Mouse (Mus musculus) bone marrow macrophage, adult 2 months (primary cell): ENCODE measurements around the gene Ank. TPM values are rescaled to one million over a fixed set of nuclear protein-coding genes. Genes with fewer than 3 reads are reported as not detected.

Experiments used
- H3K27ac ChIP-seq: 2 replicates; pipeline ENCODE4 v1.5.1; 2012; ENCODE audit warnings: low read depth, low read length; ENCODE audit not compliant: insufficient read depth
- H3K4me1 ChIP-seq: 2 replicates; pipeline ENCODE4 v1.6.1; 2012; ENCODE audit warnings: low read length; ENCODE audit not compliant: control insufficient read depth, insufficient read depth
- H3K4me3 ChIP-seq: 2 replicates; pipeline ENCODE4 v1.5.1; 2012; ENCODE audit warnings: mild to moderate bottlenecking, low read length, moderate library complexity; ENCODE audit not compliant: insufficient read depth
- CTCF ChIP-seq: IDR thresholded peaks from 2 replicates; pipeline ENCODE4 v1.5.1; 2012; ENCODE audit warnings: low read depth, mild to moderate bottlenecking, low read length, moderate library complexity
- POLR2A ChIP-seq: IDR thresholded peaks from 2 replicates; pipeline ENCODE4 v1.6.1; 2012; ENCODE audit warnings: mild to moderate bottlenecking, low read depth, low read length, borderline replicate concordance
- polyA plus RNA-seq: library from polyadenylated mRNA; stranded (reverse); fragments of >200 nt; gene quantifications from 2 replicates; pipeline ENCODE4 v1.2.4, GENCODE M21; 2012; ENCODE audit not compliant: missing spikeins, insufficient read depth, insufficient read length

Gene Ank
- polyA plus RNA-seq, 1 experiment = 65.5 TPM

DNA sequence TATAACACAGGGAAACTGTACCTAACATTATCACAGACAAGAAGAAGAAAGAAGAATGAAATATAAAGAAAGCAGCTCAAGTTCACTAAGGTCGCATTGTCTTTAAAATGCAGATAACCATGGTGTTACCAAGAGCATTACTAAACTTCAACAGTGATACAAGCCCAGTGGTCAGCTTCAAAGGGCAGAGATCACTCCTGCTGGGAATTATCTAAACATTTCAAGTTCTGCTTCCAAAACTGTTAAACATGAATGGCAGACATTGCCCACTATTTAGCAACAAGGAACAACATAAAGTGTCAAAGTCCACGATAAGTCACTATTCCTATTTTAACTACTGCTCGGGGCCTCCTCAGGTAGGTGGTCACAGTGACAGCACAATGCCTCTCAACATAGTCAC is 138.1 kb downstream of the Ank start:
- H3K27ac ChIP-seq = no peak overlapping the region
- TF ChIP-seq CTCF (no peak), POLR2A (no peak)
- H3K4me1 ChIP-seq = peaks cover 20% of the 10 kb centered on the region
- no peak overlapping the region for H3K4me3 ChIP-seq

DNA sequence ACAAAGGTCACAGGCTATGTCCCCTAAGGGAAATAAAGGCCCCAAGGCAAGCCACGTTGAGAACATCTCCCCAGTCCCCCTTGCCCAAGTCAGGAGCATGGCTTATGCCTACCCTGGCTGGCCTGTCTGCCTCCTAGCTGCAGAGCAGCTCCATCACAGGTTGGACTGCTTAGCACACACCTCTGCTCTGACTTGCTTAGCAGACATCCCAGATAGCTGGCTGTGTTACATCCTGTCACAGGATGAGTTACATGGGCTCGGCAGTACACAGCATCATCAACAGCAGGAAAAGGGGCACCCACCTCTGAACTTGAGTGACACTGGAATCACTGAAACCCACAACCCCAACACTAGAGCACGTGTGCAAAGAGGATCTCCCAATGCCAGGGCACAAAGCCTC is 138.8 kb downstream of the Ank start:
- no peak overlapping the region for H3K27ac ChIP-seq
- peaks cover 14% of the 10 kb centered on the region for H3K4me1 ChIP-seq
- H3K4me3 ChIP-seq = no peak overlapping the region
- TF ChIP-seq CTCF (no peak), POLR2A (no peak)

DNA sequence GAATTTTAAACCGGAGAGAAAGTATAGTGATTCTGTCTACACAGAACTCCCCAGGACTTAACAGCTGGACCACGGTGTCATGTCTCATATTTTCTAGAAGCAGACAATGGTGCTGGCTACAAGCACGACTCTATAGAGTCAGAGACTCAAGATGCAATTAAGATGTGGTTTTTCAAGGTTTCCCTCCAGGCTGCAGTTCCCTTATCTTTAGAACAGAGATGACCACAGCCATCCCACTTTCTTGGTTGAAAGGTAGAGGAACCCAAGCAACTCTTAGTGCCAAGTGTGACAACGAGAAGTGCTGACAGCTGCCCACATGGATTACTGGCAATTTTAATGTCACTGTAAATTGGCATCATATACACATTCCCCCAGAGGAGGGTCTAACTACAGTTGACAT is 143.1 kb downstream of the Ank start:
- Histone ChIP-seq H3K4me1 (peaks cover 6% of the 10 kb centered on the region), H3K4me3 (no peak overlapping the region), H3K27ac (no peak overlapping the region)
- TF ChIP-seq POLR2A = no peak
- TF ChIP-seq CTCF = no peak

DNA sequence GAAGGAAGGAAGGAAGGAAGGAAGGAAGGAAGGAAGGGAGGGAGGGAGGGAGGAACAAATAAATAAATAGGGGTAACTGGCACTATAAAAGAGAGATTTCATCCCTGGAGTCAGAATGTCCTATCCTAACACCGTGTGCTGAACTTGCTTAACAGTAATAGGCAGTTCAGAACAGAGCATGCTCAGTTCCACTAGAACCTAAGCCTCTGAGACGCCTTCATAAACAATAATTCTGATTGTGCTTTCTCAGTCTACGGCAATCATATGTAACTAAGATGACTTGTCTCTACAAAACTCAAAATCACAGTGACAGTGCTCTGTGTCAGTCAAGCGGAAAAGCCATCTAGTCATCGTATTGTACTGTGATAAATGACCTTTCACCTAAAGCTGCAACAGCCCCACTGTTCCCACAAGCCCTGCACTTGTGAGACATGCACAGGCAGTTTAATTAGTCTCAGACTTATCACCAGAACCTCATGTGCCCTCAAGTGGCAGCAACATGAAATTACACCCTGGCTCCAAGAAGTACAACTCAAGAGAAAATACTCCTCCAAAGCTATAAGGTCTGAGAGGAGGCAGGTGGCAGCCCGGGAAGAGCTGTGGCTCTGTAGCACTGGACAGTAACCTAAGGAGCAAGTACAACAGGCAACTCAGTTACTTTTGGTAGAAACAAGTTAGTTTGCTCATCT is 146.2 kb downstream of the Ank start:
- H3K4me1 ChIP-seq = peaks cover 22% of the 10 kb centered on the region
- no peak overlapping the region for H3K4me3 ChIP-seq
- TF ChIP-seq CTCF (peak; percentile 44; the same call in 1 of the 2 replicates), POLR2A (no peak)

DNA sequence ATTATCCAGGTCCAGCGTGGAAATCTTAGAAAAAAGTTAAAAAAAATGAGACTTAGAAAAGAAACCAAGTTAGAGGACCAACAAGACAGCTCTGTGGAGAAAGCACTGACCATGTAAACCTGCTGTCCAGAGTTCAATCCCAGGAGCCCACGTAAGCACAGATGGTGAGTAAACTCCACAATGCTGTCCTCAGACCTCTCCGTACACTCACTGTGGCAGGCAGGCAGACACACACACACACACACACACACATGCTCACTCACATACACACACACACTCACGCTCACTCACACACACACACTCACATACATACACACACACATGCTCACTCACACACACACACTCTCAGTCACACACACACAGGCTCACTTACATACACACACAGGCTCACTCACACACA is 146.8 kb downstream of the Ank start:
- no peak overlapping the region for H3K4me3 ChIP-seq
- H3K4me1 ChIP-seq = peaks cover 25% of the 10 kb centered on the region
- H3K27ac ChIP-seq = no peak overlapping the region
- TF ChIP-seq POLR2A (no peak), CTCF (no peak)

More for the DNA sequence above, 146.2 kb downstream of the Ank start:
- peak overlapping the region; percentile 24 for H3K27ac ChIP-seq

DNA sequence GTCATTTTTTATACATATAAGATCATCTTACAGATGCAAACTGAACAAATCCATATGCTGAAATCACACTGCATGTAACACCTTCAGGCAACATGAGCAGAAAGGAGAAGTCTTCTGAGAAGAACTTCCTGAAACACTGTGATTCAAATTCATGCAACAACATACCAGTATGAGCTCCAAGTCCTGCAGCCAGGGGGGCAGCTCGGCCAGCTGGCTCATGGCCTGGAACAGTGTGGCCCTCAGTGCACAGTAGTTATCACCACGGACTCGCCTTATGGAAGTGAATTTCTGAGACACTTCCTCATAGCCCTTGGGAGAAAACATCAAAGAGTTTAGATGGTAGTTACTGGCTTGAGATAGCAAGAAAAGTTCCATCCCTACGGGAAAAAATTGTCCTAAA is 149.7 kb downstream of the Ank start:
- Histone ChIP-seq H3K27ac (peak overlapping the region; percentile 56), H3K4me3 (no peak overlapping the region), H3K4me1 (peaks cover 42% of the 10 kb centered on the region)
- TF ChIP-seq CTCF (no peak), POLR2A (no peak)

DNA sequence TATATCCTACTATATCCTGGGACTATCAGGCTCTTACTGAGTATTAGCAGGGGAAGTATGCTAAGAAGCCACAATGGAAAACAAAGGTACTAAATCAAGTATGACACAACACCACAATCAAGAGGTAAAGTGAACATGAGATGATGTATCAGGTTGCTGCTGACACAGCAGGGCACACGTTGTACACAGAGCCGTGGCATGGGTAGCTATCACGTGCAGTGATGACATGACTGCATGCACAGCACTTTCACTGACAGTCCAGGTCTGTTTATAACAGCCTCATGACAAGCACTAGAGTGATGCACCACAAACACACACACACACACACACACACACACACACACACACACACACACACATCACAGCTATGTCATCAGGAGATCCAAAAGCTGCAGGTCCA is 150.8 kb downstream of the Ank start:
- H3K27ac ChIP-seq = peak overlapping the region; percentile 56
- TF ChIP-seq CTCF (no peak), POLR2A (no peak)
- H3K4me3 ChIP-seq = no peak overlapping the region
- peaks cover 50% of the 10 kb centered on the region for H3K4me1 ChIP-seq

DNA sequence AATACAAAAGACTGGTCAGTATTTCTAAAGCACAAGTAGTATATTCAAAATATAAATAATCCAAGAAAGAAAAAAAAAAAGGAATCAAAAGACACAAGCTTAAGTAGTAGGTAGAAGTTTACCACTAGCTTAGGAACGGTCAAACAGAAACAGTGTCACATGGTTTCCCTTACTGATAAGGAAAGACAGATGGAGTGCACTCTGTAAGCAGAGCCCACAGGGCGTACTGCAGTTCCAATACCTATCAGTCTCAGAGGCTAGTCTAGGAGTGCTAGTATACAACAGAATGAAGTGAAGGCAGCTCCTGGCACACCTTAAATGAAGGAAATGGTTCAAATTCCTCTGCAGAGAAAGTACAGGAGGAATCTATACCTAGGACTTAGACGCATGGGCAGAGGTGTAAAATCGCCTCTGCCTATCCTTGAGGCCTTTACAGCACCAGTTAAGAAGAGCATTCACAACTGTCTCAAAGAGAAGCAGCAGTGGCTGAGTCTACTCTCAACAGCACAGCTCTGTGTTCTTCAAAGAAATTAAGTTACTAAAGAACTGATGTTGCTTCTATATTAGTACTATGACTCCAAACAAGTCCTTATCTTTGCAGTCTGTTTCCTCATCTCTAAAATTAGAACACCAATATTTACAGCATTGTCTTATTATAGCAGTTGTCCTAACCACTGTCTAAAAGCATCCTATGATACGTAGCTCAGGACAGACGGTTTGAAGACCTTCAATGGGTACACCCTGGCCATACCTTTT is 152.5 kb downstream of the Ank start:
- TF ChIP-seq CTCF (no peak), POLR2A (no peak)
- peaks cover 62% of the 10 kb centered on the region for H3K4me1 ChIP-seq
- H3K4me3 ChIP-seq = no peak overlapping the region
- peak overlapping the region; percentile 31 for H3K27ac ChIP-seq

DNA sequence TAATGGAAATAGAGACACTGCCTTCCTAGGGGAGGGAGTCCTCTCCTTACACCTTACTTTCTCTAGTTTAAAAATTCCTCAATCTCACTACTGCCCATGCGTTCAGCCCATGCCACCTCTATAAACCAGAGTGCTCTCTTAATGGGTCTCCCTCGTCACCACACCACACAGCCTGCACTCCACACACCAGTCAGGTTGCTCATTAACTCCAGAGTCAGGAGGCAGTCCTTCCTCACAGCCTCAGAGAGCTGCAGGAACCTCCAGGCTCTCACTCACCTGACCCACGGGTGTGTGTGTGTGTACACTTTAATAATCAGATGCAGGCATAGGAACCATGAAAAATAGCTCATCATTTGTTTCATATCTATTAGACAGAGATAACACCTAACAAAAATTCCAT is 153.2 kb downstream of the Ank start:
- no peak for TF ChIP-seq POLR2A
- no peak for TF ChIP-seq CTCF
- H3K4me1 ChIP-seq = peaks cover 70% of the 10 kb centered on the region
- peak overlapping the region; percentile 5 for H3K27ac ChIP-seq
- H3K4me3 ChIP-seq = no peak overlapping the region

DNA sequence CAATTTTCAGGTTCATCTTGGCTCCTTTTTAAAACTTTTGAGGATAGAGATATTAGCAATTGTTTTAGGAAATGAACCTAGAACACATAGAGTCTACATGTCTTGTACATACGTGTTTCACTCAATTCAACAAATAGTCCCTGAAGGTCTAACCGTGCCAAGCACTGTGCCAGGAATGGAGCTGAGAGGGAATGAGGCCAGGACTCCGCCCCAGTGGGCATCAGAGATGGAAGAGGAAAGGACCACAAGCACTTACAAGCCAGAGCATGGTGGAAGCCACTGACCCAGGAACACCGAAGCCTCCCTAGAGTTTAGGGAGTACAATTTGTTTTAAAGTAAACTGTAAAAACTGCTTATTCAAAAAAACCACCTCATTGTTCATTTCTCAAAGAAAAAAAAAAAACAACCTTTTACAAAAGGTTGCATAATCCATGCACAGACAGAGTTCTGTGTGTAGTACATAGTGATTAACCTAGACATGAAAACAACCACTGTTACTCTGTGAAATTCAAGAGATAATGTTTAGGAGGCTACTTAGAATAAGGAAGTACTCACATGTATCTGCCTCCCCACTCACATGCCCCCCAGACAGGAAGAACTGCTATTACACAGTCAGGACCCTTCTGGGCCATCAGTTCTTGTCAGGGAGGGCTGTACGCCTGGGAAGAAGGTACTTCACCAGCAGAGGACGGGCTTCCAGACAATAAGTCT is 154.2 kb downstream of the Ank start:
- Histone ChIP-seq H3K4me1 (peaks cover 64% of the 10 kb centered on the region), H3K4me3 (no peak overlapping the region), H3K27ac (peak overlapping the region; percentile 54)
- TF ChIP-seq CTCF (no peak), POLR2A (no peak)
